Mouse (Mus musculus) lung, adult 2 months (tissue): Measurements from ENCODE around the gene Lipc.

Experiments
- CTCF ChIP-seq: fragments of 200-500 bp; IDR thresholded peaks from 2 replicates; pipeline ENCODE4 v1.5.1; 2011; ENCODE audit warnings: mild to moderate bottlenecking, low read length, control low read depth; ENCODE audit not compliant: insufficient read depth
- POLR2A ChIP-seq: fragments of 200-500 bp; IDR thresholded peaks from 2 replicates; pipeline ENCODE4 v1.6.1; 2011; ENCODE audit warnings: low read depth, mild to moderate bottlenecking, control low read depth, low read length, borderline replicate concordance; ENCODE audit errors: extremely low read depth

DNA sequence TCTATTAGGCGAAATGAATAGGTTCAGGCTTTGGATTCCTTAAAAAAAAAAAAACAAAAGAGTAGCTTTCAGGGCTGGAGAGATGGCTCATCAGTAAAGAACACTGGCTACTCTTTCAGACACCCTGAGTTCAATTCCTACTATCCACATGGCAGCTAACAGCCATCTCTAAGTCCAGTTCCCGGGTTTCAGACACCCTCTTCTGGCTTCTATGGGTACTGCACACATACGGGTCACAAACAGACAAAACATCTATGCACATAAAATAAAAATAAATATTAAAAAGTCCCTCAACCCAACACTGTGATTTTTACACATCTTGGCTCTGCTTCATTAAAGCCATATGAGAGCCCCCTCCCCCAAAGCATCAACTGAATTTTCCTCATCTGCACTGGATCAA lies 27.3 kb downstream of the Lipc start:
- no peak for TF ChIP-seq POLR2A
- TF ChIP-seq CTCF, result no peak
